Mouse (Mus musculus) myocyte (in vitro differentiated cells): ENCODE measurements around the gene Slc9a2. TPM values are rescaled to one million over a fixed set of nuclear protein-coding genes. Genes with fewer than 3 reads are reported as not detected.
A peak's percentile ranks its signal among the peaks of the same experiment; 100 is the strongest.
"Not testable (repeated sequence)": the region's sequence is repeated elsewhere in the genome, so short reads cannot be mapped to it uniquely, and the experiment has no call there.

Experiments used
- H3K27me3 ChIP-seq: one replicate; pipeline ENCODE4 v1.6.1; 2011; ENCODE audit not compliant: control insufficient read depth, insufficient read depth, insufficient read length
- H3K36me3 ChIP-seq: one replicate; pipeline ENCODE4 v1.6.1; 2011; ENCODE audit not compliant: control insufficient read depth, insufficient read depth
- H3K4me2 ChIP-seq: one replicate; pipeline ENCODE4 v1.6.1; 2011; ENCODE audit warnings: low read depth, control low read depth
- H3K4me3 ChIP-seq: one replicate; pipeline ENCODE4 v1.5.1; 2011; ENCODE audit warnings: mild to moderate bottlenecking, control low read depth, moderate library complexity
- H3K79me2 ChIP-seq: one replicate; pipeline ENCODE4 v1.6.1; 2011; ENCODE audit not compliant: control insufficient read depth, insufficient read depth
- H3ac ChIP-seq: one replicate; pipeline ENCODE4 v1.6.1; 2011; ENCODE audit not compliant: control insufficient read depth, insufficient read length
- CEBPB ChIP-seq: IDR thresholded peaks from 2 replicates; pipeline ENCODE4 v1.6.1; 2011; ENCODE audit warnings: mild to moderate bottlenecking, moderate library complexity; ENCODE audit not compliant: poor library complexity, insufficient read depth, severe bottlenecking
- E2F4 ChIP-seq: IDR thresholded peaks from one replicate; pipeline ENCODE4 v1.6.1; 2011; ENCODE audit warnings: mild to moderate bottlenecking, control low read depth, moderate library complexity; ENCODE audit not compliant: insufficient read depth
- MAX ChIP-seq: IDR thresholded peaks from one replicate; pipeline ENCODE4 v1.6.1; 2011; ENCODE audit warnings: low read depth, mild to moderate bottlenecking, control low read depth
- MYOD1 ChIP-seq, 3 experiments: IDR thresholded peaks; one replicate each; pipeline ENCODE4 v1.6.1; 2011; ENCODE audit warnings: control low read depth in 2 of 3, low read depth in 2 of 3, mild to moderate bottlenecking in 2 of 3, moderate library complexity in 1 of 3; ENCODE audit not compliant: insufficient read length in 2 of 3, control insufficient read depth in 1 of 3
- MYOG ChIP-seq, 3 experiments: IDR thresholded peaks; one replicate each; pipeline ENCODE4 v1.6.1; 2011; ENCODE audit warnings: control low read depth in 2 of 3, low read depth in 2 of 3, mild to moderate bottlenecking in 2 of 3; ENCODE audit not compliant: insufficient read length in 2 of 3, control insufficient read depth in 1 of 3, insufficient read depth in 1 of 3
- POLR2A ChIP-seq: IDR thresholded peaks from one replicate; pipeline ENCODE4 v1.6.1; 2011; ENCODE audit warnings: low read depth, mild to moderate bottlenecking, control low read depth, moderate library complexity; ENCODE audit not compliant: insufficient read length
- POLR2AphosphoS2 ChIP-seq: IDR thresholded peaks from one replicate; pipeline ENCODE4 v1.6.1; 2011; ENCODE audit warnings: low read depth, control low read depth; ENCODE audit not compliant: insufficient read length
- REST ChIP-seq: IDR thresholded peaks from one replicate; pipeline ENCODE4 v1.6.1; 2011; ENCODE audit warnings: mild to moderate bottlenecking, control low read depth, moderate library complexity; ENCODE audit not compliant: insufficient read depth, insufficient read length
- SRF ChIP-seq: IDR thresholded peaks from one replicate; pipeline ENCODE4 v1.6.1; 2011; ENCODE audit warnings: low read depth; ENCODE audit not compliant: control insufficient read depth, insufficient read length
- TCF12 ChIP-seq: IDR thresholded peaks from one replicate; pipeline ENCODE4 v1.6.1; 2011; ENCODE audit warnings: mild to moderate bottlenecking, control low read depth; ENCODE audit not compliant: poor library complexity, insufficient read depth, severe bottlenecking
- TCF3 ChIP-seq: IDR thresholded peaks from one replicate; pipeline ENCODE4 v1.6.1; 2011; ENCODE audit warnings: low read depth, control low read depth; ENCODE audit not compliant: insufficient read length
- USF1 ChIP-seq: IDR thresholded peaks from one replicate; pipeline ENCODE4 v1.6.1; 2011; ENCODE audit warnings: low read depth, mild to moderate bottlenecking, control low read depth, moderate library complexity
- polyA plus RNA-seq: library from polyadenylated mRNA; unstranded; fragments of >200 nt; fragmentation: generic; extraction: Trizol; gene quantifications from one replicate; pipeline ENCODE4 v1.2.1, GENCODE M21; 2012; ENCODE audit warnings: missing spikeins

Gene Slc9a2
- polyA plus RNA-seq, 1 experiment, result 2.4 TPM

DNA sequence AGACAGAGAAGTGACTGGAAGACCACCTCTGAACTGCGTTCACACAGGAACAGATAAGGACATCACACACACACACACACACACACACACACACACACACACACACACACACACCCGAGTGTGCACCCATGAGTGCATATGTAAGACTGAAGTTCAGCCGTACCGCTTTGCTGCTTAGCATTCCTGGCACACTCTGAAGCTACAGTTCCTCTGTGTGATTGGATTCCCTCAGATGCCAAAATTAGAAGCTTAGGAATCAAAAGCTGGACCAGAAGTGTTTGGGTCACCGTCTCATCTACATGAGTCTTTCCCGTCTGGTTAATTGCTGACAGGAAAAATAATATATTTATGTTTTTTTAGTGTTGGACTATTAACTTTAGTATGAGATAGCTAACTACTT is 19.5 kb upstream of the Slc9a2 start:
- H3K36me3 ChIP-seq, result no peaks in the 10 kb centered on the region
- H3K27me3 ChIP-seq, result no peaks in the 10 kb centered on the region
- H3ac ChIP-seq, result no peak overlapping the region
- no peak overlapping the region for H3K4me2 ChIP-seq
- H3K79me2 ChIP-seq, result no peaks in the 10 kb centered on the region
- H3K4me3 ChIP-seq, result no peak overlapping the region
- TF ChIP-seq MYOD1 (IDR thresholded peaks at IDR 0.05; ENCODE audit: control insufficient read depth in 1 of 3, insufficient read length in 2 of 3, low read depth in 2 of 3) (no peak), CEBPB (no peak), MAX (no peak), POLR2AphosphoS2 (no peak), POLR2A (no peak), TCF12 (no peak), REST (no peak), TCF3 (no peak), SRF (no peak), E2F4 (no peak), USF1 (no peak), MYOG (IDR thresholded peaks at IDR 0.05; ENCODE audit: control insufficient read depth in 1 of 3, insufficient read depth in 1 of 3, insufficient read length in 2 of 3, low read depth in 2 of 3) (no peak)

DNA sequence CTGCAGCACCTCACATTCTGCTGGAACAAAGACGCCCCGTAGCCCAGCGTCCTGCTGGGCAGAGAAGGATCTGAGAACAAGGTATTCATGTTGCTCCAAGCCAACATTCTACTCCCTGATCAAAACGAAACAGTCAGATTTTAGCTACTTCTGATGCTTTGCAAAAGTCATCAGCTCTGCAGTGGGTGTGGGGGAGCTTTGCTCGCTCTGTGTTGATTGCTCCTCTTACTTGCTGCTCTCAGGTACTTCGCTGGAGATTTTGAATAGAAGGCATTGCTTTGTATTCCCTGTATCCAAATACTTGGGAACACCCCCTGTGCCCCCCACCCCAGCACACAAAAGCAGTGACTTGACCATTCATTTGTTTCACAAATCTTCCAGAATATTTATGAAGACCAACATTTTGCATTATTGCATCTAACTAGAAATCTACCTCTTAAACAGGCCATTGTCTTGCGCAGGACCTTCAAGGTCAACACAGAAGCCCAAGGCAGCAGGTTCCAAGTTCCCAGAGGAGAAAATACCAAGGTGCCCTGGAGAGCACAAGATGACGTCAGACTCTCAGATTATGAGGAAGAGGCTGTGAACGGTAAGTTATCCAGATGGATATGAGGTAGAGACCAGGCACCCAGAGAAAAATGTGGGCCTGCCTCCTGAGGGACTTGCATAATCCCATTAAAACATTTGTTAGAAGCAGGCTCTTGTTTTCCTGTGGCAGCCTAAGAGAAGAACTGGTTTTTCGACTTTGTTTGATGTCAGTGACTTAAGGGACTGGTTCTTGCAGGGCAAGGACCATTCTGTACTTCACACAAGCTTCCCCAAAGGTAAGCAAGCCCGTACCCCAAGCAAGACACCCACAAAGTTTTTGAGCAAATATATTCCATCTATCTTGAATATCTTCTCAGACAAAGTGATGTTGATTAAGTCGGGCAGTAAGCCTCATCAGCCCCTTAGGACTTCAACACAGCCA is 14.7 kb upstream of the Slc9a2 start:
- H3K4me2 ChIP-seq, result no peak overlapping the region
- no peaks in the 10 kb centered on the region for H3K36me3 ChIP-seq
- TF ChIP-seq POLR2AphosphoS2 (no peak), E2F4 (no peak), MYOG (IDR thresholded peaks at IDR 0.05; ENCODE audit: control insufficient read depth in 1 of 3, insufficient read depth in 1 of 3, insufficient read length in 2 of 3, low read depth in 2 of 3) (no peak), REST (no peak), SRF (no peak), TCF12 (no peak), MYOD1 (IDR thresholded peaks at IDR 0.05; ENCODE audit: control insufficient read depth in 1 of 3, insufficient read length in 2 of 3, low read depth in 2 of 3) (no peak), TCF3 (no peak), POLR2A (no peak), CEBPB (no peak), MAX (no peak), USF1 (no peak)
- H3K27me3 ChIP-seq, result no peaks in the 10 kb centered on the region
- no peak overlapping the region for H3ac ChIP-seq
- H3K4me3 ChIP-seq, result no peak overlapping the region
- H3K79me2 ChIP-seq, result no peaks in the 10 kb centered on the region

DNA sequence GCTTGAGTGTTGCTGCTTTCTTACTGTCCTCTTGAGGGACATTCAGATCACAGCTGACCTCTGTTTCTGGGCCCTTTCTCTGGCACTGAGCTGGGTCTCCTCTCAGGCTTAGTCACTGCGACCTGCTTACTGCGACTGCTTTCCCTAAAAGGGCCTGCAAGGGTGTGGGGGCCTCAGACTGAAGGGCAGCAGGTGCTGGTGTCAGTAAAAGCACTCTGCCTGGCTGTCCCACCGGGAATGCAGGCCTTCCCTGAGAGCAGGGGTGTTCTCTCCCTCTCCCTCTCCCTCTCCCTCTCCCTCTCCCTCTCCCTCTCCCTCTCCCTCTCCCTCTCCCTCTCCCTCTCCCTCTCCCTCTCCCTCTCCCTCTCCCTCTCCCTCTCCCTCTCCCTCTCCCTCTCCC is 12.9 kb upstream of the Slc9a2 start:
- H3ac ChIP-seq, H3K79me2 ChIP-seq, H3K4me3 ChIP-seq, H3K36me3 ChIP-seq, H3K4me2 ChIP-seq, H3K27me3 ChIP-seq: not testable (repeated sequence)
- TF ChIP-seq MYOG (IDR thresholded peaks at IDR 0.05; ENCODE audit: control insufficient read depth in 1 of 3, insufficient read depth in 1 of 3, insufficient read length in 2 of 3, low read depth in 2 of 3) (peak in 1 of 3 experiments; percentile 28), MYOD1 (IDR thresholded peaks at IDR 0.05; ENCODE audit: control insufficient read depth in 1 of 3, insufficient read length in 2 of 3, low read depth in 2 of 3) (peak; percentile 23 to 84 (median 84))

DNA sequence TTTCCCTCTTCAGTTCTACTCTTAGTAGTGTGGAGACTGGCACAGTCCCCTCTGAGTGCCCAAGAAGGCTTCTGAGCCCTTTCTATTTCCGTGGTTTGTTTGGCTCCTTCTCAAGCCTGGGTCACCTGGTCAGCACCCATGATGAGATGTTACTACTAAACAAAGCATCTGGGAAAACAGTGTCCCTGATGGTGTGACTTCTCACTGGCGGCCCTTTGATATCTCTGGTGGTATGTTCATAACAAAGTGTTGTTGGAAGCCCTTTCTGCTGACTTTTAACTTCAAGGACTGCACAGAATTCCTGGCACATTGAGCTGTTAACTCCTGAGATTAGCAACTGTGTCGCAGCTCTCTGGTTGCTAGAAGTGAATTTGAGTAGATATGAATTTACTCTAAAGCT is 10.3 kb upstream of the Slc9a2 start:
- Histone ChIP-seq H3ac (no peak overlapping the region), H3K4me3 (no peak overlapping the region), H3K79me2 (no peaks in the 10 kb centered on the region), H3K4me2 (no peak overlapping the region), H3K27me3 (no peaks in the 10 kb centered on the region), H3K36me3 (no peaks in the 10 kb centered on the region)
- TF ChIP-seq POLR2A, result no peak
- TF ChIP-seq SRF, result no peak
- no peak for TF ChIP-seq E2F4
- no peak for TF ChIP-seq CEBPB
- TF ChIP-seq TCF12, result no peak
- no peak for TF ChIP-seq MAX
- TF ChIP-seq REST, result no peak

DNA sequence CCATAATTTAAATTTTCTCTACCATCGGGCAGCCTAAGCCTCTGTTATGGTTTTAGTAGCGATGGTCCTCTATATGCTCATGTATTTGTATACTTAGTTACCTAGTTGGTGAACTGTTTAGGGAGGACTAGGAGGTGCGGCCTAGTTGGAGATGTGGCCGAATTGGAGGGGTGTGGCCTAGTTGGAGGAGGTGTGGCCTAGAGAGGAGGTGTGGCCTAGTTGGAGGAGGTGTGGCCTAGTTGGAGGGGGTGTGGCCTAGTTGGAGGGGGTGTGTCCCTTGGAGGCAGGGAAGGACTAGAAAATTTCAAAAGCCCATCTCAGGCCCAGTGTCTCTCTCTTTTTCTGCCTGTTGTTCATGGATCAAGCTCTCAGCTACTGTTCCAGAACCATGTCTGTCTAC is 8.9 kb upstream of the Slc9a2 start:
- Histone ChIP-seq H3ac (no peak overlapping the region), H3K36me3 (no peaks in the 10 kb centered on the region), H3K4me3 (no peak overlapping the region), H3K27me3 (no peaks in the 10 kb centered on the region), H3K79me2 (no peaks in the 10 kb centered on the region), H3K4me2 (no peak overlapping the region)
- TF ChIP-seq E2F4 (no peak), POLR2A (no peak), TCF12 (no peak), SRF (no peak), TCF3 (no peak), USF1 (no peak), MYOD1 (IDR thresholded peaks at IDR 0.05; ENCODE audit: control insufficient read depth in 1 of 3, insufficient read length in 2 of 3, low read depth in 2 of 3) (no peak), MAX (no peak), CEBPB (no peak), POLR2AphosphoS2 (no peak)
